Mouse (Mus musculus) spleen, adult 18-20 months (tissue): ENCODE data around the gene Ddx6.
A peak's percentile ranks its signal among the peaks of the same experiment; 100 is the strongest.

Experiments
- DNase-seq, 2 experiments: peaks; one replicate each; pipeline ENCODE4 v3.0.0; 2022; ENCODE audit warnings: mixed read lengths in 2 of 2

Gene Ddx6

GRCm38 (mm10) chr9:44643103-44643502 lies 38.4 kb downstream of the Ddx6 start:
- no peak for DNase-seq

- no peak for DNase-seq
Measured at GRCm38 (mm10) chr9:44644186-44644585, 39.5 kb downstream of the Ddx6 start.

GRCm38 (mm10) chr9:44645481-44645880 lies 40.8 kb downstream of the Ddx6 start:
- peak; percentile 28 to 33 for DNase-seq

GRCm38 (mm10) chr9:44645924-44646323 lies 41.2 kb downstream of the Ddx6 start:
- DNase-seq, result peak; percentile 80 to 81

GRCm38 (mm10) chr9:44646366-44646765 lies 41.7 kb downstream of the Ddx6 start:
- DNase-seq, result no peak

GRCm38 (mm10) chr9:44647026-44647425 lies 42.3 kb downstream of the Ddx6 start:
- DNase-seq, result no peak

- DNase-seq, result no peak
Measured at GRCm38 (mm10) chr9:44647656-44648055, 43.0 kb downstream of the Ddx6 start.

GRCm38 (mm10) chr9:44648881-44649281 lies 44.2 kb downstream of the Ddx6 start:
- DNase-seq, result peak; percentile 32 to 36

GRCm38 (mm10) chr9:44652027-44652426 lies 47.3 kb downstream of the Ddx6 start:
- DNase-seq, result peak; percentile 65 to 86

GRCm38 (mm10) chr9:44653896-44654295 lies 49.2 kb downstream of the Ddx6 start:
- DNase-seq, result no peak

- peak; percentile 40 to 53 for DNase-seq
Measured at GRCm38 (mm10) chr9:44655098-44656066, 50.7 kb downstream of the Ddx6 start.

GRCm38 (mm10) chr9:44663706-44664105 lies 59.0 kb downstream of the Ddx6 start:
- no peak for DNase-seq

- no peak for DNase-seq
Measured at GRCm38 (mm10) chr9:44671416-44671815, 66.7 kb downstream of the Ddx6 start.

GRCm38 (mm10) chr9:44672291-44672865 lies 67.7 kb downstream of the Ddx6 start:
- DNase-seq, result no peak

GRCm38 (mm10) chr9:44673005-44673404 lies 68.3 kb downstream of the Ddx6 start, which contains the start of gene Treh:
Gene Treh, plus strand, starts transcription at chr9:44673233.
- DNase-seq, result no peak

GRCm38 (mm10) chr9:44678288-44678871 lies 73.7 kb downstream of the Ddx6 start:
- DNase-seq, result no peak

- no peak for DNase-seq
Measured at GRCm38 (mm10) chr9:44679565-44679964, 74.9 kb downstream of the Ddx6 start.

- no peak for DNase-seq
Measured at GRCm38 (mm10) chr9:44683046-44683445, 78.4 kb downstream of the Ddx6 start.

GRCm38 (mm10) chr9:44685346-44686330 lies 80.9 kb downstream of the Ddx6 start:
- peak; percentile 44 to 73 for DNase-seq

GRCm38 (mm10) chr9:44686638-44687037 lies 81.9 kb downstream of the Ddx6 start:
- no peak for DNase-seq

- no peak for DNase-seq
Measured at GRCm38 (mm10) chr9:44688013-44688412, 83.3 kb downstream of the Ddx6 start.
